ENCODE assay signal across 9 mouse cellular contexts in genomic region chr7:16617045-16617444, GRCm38 (mm10). TPM values are rescaled to one million over a fixed set of nuclear protein-coding genes. Genes with fewer than 3 reads are reported as not detected.
DNase-seq lines count a peak whose midpoint lies in the region; ATAC-seq lines count a peak whose summit lies in the region.
"Had no signal": no experiment of that assay in that cellular context is flagged by ENCODE, and none has a peak within 500 bp of the region (broad histone marks: within the 10 kb centered on the region; RNA-seq: fewer than 3 reads in every experiment).

No protein-coding gene starts in this region.

- peak; percentile 63 for DNase-seq in heart, adult 8-10 months (ENCODE audit: low spot score)
- DNase-seq in urinary bladder, postnatal 25 days (ENCODE audit: low spot score), result peak; percentile 57
- no peak for DNase-seq in urinary bladder, postnatal 10 days (ENCODE audit: low spot score)
- DNase-seq in cerebellum, postnatal 36 days, result peak; percentile 68 to 75
- peak; percentile 79 to 80 for DNase-seq in kidney, postnatal 4 days
- DNase-seq in mesoderm, embryonic 11.5 days (ENCODE audit: low read depth, low spot score), result peak; percentile 65

- no peak overlapping the region for H3K4me2 ChIP-seq in heart, embryonic 12.5 days

- ATAC-seq in heart, embryonic 12.5 days (ENCODE audit: insufficient number of reproducible peaks, low FRiP score), result no peak
- ATAC-seq in erythroid progenitor cell, adult 5-6 weeks (replicated peaks; ENCODE audit: low FRiP score, poor library complexity, severe bottlenecking), result no peak

- no peaks in the 10 kb centered on the region for H3K9me3 ChIP-seq in heart, embryonic 12.5 days (replicated peaks)

- H3K9ac ChIP-seq in heart, embryonic 12.5 days, result no peak overlapping the region

- no peaks in the 10 kb centered on the region for H3K27me3 ChIP-seq in heart, embryonic 12.5 days (replicated peaks)

- H3K27ac ChIP-seq in heart, embryonic 12.5 days (ENCODE audit: poor library complexity, severe bottlenecking), result no peak overlapping the region

- 16% methylated on average over 2 of the region's 2 CpGs for WGBS in heart, embryonic 12.5 days

- H3K36me3 ChIP-seq in heart, embryonic 12.5 days, result 0 out of 2 replicates have a peak, but pooled peaks cover 3% of the 10 kb centered on the region

- peaks cover 33% of the 10 kb centered on the region for H3K4me1 ChIP-seq in heart, embryonic 12.5 days (replicated peaks)

- H3K4me3 ChIP-seq in heart, embryonic 12.5 days, result no peak overlapping the region

RNA-seq across cellular contexts. Expression of gene Arhgap35, which starts 2.3 kb away (rescaled TPM):
- total RNA-seq in heart, adult 8-10 months (2022), result 10 to 100 TPM; 30.2 to 38.1 (median 35.6) TPM
- 20.3 and 21.4 TPM in 2 replicates for polyA plus RNA-seq in heart, embryonic 12.5 days (2016; fragmentation: Nextera tagmentation; extraction: Ambion mirVana)
- 1.8 and 2.9 TPM in 2 replicates for total RNA-seq in erythroid progenitor cell, adult 5-6 weeks (2015; ENCODE audit: low replicate concordance)
- 2.3 TPM in 2 replicates for total RNA-seq in erythroid progenitor cell, adult 5-6 weeks (2017; ENCODE audit: low replicate concordance)

RNA-seq across cellular contexts. Expression of gene Ceacam15, which starts 58.5 kb away (rescaled TPM):
- not detected for total RNA-seq in heart, adult 8-10 months (2022)
- polyA plus RNA-seq in heart, embryonic 12.5 days (2016; fragmentation: Nextera tagmentation; extraction: Ambion mirVana), result 0.45 TPM in 2 replicates
- not detected in 2 replicates for total RNA-seq in erythroid progenitor cell, adult 5-6 weeks (2015; ENCODE audit: low replicate concordance)
- not detected in 2 replicates for total RNA-seq in erythroid progenitor cell, adult 5-6 weeks (2017; ENCODE audit: low replicate concordance)
- polyA plus RNA-seq: large intestine, adult 2 months had no signal

Comparison
In these comparisons a context has a peak if more than half of its experiments do, and no peak if none do; other contexts are left out.
1. RNA of gene Arhgap35, which starts 2.3 kb away (total RNA-seq): 30.2 to 38.1 TPM in heart, adult 8-10 months; 1.8 to 2.9 TPM in erythroid progenitor cell, adult 5-6 weeks; every median in the first group is over 4 times any median in the second.